Mouse (Mus musculus) neural tube, embryonic 10.5 days (tissue): ENCODE data around the gene Mpdz.

Source experiments
- DNase-seq: peaks from one replicate; pipeline ENCODE4 v3.0.0-alpha.2; 2017; ENCODE audit warnings: low spot score; ENCODE audit errors: extremely low spot score

The Mpdz gene

GRCm38 (mm10) chr4:81392869-81393268 lies 49.7 kb downstream of the Mpdz start:
- DNase-seq: no peak

- DNase-seq: no peak
Measured at GRCm38 (mm10) chr4:81389263-81389662, 53.4 kb downstream of the Mpdz start.

- DNase-seq: no peak
Measured at GRCm38 (mm10) chr4:81387644-81388043, 55.0 kb downstream of the Mpdz start.

GRCm38 (mm10) chr4:81372355-81372754 lies 70.3 kb downstream of the Mpdz start:
- DNase-seq: no peak

GRCm38 (mm10) chr4:81351368-81351767 lies 91.2 kb downstream of the Mpdz start:
- no peak for DNase-seq

- no peak for DNase-seq
Measured at GRCm38 (mm10) chr4:81348646-81349045, 94.0 kb downstream of the Mpdz start.

GRCm38 (mm10) chr4:81345141-81345540 lies 97.5 kb downstream of the Mpdz start:
- DNase-seq: no peak

- no peak for DNase-seq
Measured at GRCm38 (mm10) chr4:81333628-81333991, 109.0 kb downstream of the Mpdz start.

- DNase-seq: no peak
Measured at GRCm38 (mm10) chr4:81332901-81333627, 109.6 kb downstream of the Mpdz start.

GRCm38 (mm10) chr4:81332439-81332841 lies 110.2 kb downstream of the Mpdz start:
- no peak for DNase-seq

GRCm38 (mm10) chr4:81327694-81328093 lies 114.9 kb downstream of the Mpdz start:
- DNase-seq: no peak

- no peak for DNase-seq
Measured at GRCm38 (mm10) chr4:81323853-81324252, 118.8 kb downstream of the Mpdz start.

- DNase-seq: no peak
Measured at GRCm38 (mm10) chr4:81322232-81322631, 120.4 kb downstream of the Mpdz start.

- no peak for DNase-seq
Measured at GRCm38 (mm10) chr4:81314618-81315017, 128.0 kb downstream of the Mpdz start.

GRCm38 (mm10) chr4:81313246-81313645 lies 129.4 kb downstream of the Mpdz start:
- DNase-seq: no peak

- no peak for DNase-seq
Measured at GRCm38 (mm10) chr4:81310168-81310474, 132.5 kb downstream of the Mpdz start.

- DNase-seq: no peak
Measured at GRCm38 (mm10) chr4:81309473-81310167, 133.0 kb downstream of the Mpdz start.

- no peak for DNase-seq
Measured at GRCm38 (mm10) chr4:81307596-81308265, 134.9 kb downstream of the Mpdz start.

GRCm38 (mm10) chr4:81302056-81302455 lies 140.6 kb downstream of the Mpdz start:
- DNase-seq: no peak

- no peak for DNase-seq
Measured at GRCm38 (mm10) chr4:81298384-81298783, 144.2 kb downstream of the Mpdz start.

- DNase-seq: no peak
Measured at GRCm38 (mm10) chr4:81293309-81293708, 149.3 kb downstream of the Mpdz start.

GRCm38 (mm10) chr4:81285564-81285963 lies 157.1 kb downstream of the Mpdz start:
- DNase-seq: no peak

- DNase-seq: no peak
Measured at GRCm38 (mm10) chr4:81283611-81284010, 159.0 kb downstream of the Mpdz start.
